Mouse (Mus musculus) retina, postnatal 7 days (tissue): ENCODE data around the gene Tarsl2.

Experiments
- DNase-seq: peaks from one replicate; pipeline ENCODE4 v3.0.0-alpha.2; 2012; ENCODE audit warnings: low read depth, low spot score

Tarsl2 gene

DNA sequence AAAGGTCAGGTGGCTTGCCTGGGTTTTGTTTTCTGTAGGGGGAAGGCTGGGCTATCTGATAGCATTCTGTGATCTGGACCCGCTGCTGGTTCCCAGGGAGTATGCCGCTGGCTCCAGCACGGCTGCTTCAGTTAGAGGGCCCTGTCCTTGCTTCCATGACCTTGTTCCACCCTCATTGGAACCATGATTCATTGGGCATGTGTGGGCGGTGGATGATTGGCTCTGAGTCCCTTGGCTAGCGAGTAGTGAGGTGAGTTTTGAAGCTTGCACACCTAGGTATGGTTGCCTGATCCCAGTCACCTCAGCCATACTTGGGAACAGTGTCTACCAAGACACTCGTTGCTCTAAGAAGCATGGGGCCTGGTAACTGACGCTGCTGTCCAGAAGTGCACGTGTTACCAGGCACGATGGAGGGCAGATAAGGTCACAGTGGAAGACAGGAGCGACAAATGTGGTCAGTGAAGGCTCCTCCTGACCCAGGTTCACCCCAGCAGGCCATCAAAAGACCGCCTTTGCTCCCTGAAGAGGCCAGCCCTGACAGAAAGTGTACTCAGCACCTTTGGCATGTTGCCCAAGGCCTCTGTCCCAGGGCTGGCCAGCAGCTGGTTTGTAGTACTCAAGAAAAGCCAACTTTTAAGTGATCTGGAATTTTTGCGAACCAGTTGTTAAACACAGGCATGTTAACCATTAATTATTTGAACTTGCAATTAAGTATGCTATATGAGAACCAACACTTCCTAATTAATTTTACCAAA, 92.8 kb downstream of the Tarsl2 start:
- DNase-seq = no peak
